Mouse (Mus musculus) brain, embryonic 18.5 days (tissue): Measurements from ENCODE around the gene B3gnt2.

Source experiments
- DNase-seq: peaks from one replicate; pipeline ENCODE4 v3.0.0-alpha.2; 2012; ENCODE audit warnings: low read depth, low spot score

B3gnt2 gene

DNA sequence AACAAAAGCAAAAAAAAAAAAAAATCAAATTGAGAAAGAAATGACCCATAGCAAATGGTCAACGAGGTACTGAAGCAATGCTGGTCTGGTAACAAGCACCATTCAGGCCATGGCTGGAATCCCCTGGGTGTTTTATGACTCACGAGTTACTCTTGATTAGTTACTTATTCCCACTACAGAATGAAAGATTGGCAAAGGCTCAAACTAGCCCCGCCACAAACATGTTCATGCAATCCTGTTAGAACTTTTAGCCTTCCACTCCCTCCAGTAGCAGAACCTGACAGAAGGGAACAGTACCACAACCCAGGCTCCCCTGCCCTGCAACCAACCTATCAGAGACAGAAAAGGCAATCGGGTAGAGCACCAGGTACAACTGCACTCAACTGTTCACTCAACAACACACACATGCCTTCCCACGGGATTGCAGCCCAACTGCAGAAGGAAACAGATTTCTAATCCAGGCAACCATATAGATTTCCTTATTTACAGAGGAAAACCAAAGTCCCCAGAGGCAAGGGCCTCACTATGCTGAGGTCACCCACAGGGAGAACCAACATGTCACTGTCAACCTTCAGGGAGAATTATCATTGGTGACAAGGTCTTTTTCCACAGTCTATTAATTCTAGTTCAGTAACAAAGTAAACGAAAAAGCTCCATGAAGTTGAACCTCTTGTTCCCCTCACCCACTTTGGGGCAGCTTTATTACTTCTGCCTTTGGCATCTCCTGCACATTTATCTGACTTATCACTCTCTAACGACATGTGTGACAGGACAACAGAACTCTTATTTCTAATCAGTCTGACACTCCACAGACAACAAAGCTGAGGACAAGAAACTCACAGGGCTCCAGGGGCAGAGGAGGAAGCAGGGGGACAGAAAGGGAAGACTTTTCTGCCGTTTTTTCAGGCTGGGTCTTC is 12.8 kb downstream of the B3gnt2 start:
- no peak for DNase-seq

GRCm38 (mm10) chr11:22846960-22847731 is 13.6 kb downstream of the B3gnt2 start:
- no peak for DNase-seq

GRCm38 (mm10) chr11:22846093-22846835 is 14.5 kb downstream of the B3gnt2 start:
- no peak for DNase-seq

GRCm38 (mm10) chr11:22844754-22845718 is 15.7 kb downstream of the B3gnt2 start:
- DNase-seq: no peak

DNA sequence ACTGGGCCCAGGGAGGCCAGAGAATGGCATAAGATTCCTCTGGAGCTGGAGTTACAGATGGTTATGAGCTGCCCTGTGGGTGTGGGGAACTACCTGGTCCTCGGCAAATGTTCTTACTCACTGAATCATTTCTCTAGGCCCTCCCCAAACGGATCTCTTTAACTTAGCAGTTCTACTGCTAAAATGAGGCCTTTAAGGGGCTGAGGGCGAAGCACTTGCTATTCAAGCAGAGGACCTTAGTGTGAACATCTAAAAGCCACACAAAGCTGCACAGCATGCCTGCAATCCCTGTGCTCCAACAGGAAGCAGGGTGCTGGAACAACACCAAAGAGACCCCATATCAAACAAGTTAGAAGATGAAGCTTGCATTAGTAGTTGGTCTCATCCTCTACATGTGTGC is 21.3 kb downstream of the B3gnt2 start:
- DNase-seq: no peak

DNA sequence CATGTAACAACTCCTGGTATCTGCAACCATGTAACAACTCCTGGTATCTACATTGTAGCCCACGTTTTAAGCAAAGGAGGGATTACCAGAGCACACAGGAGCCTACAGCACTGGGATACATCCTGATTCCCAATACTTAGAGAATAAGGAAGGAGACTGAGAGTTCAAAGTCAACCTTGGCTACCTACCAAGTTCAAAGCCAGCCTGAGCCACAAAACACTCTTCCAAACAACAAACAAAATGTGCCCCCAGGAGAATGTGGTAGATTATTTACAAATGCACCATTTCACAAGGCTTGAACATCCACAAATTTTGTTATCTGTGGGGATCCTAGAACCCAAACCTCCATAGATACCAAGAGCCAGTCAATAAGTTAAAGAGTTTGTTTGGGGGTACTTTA is 22.4 kb downstream of the B3gnt2 start:
- no peak for DNase-seq

GRCm38 (mm10) chr11:22836269-22836668 is 24.5 kb downstream of the B3gnt2 start:
- no peak for DNase-seq

GRCm38 (mm10) chr11:22832600-22832999 is 28.2 kb downstream of the B3gnt2 start:
- DNase-seq: no peak

DNA sequence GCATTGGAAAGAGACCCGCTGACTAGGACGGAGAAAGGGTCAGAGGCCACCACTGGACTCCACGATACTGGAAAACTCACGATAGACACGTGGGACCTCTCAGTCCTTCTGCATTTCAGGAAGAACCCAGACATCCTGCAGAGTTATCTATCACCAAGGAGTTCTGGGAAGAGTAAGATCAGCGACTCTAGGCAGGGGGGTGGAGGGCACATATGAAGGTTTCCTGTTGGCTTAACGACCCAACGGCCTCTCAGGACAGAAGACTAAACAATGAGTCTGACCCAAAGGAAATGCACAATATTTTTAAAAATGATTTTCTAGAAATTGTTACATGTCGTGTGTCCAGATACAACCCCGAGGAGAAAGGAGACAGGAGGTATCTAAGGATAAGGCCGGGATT is 28.8 kb downstream of the B3gnt2 start:
- no peak for DNase-seq

- no peak for DNase-seq
Observed at GRCm38 (mm10) chr11:22830684-22831083, 30.1 kb downstream of the B3gnt2 start.

- no peak for DNase-seq
Observed at GRCm38 (mm10) chr11:22830179-22830611, 30.6 kb downstream of the B3gnt2 start.

- no peak for DNase-seq
Observed at GRCm38 (mm10) chr11:22828988-22829632, 31.7 kb downstream of the B3gnt2 start.

DNA sequence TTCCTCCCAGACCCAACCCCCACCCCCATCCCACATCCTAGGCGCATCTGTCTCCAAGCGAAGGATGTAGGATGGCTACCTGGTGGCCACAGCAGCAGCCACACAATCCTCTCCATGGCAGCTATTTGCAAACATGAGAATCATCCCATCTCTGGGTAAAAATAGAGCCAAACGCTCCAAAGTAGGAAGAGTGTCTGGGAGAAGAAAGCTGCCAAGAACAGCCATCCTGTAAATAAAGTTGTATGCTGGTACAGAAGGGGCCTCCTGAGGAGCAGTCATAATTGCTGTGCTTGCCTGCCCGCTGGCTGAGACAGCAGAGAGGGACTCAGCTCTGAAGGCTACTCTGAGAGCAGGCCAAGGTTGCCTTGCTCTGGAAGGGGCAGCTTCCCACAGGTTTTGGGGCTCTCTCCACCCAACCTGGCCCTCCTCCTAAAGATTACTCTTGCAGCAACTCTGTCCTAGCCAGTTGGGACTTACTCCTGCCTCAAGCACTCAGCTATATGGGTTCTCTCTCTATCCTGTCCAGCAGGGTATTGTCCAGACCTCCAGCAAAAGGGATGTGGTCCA is 33.2 kb downstream of the B3gnt2 start:
- DNase-seq: no peak

GRCm38 (mm10) chr11:22826665-22827064 is 34.1 kb downstream of the B3gnt2 start:
- no peak for DNase-seq

GRCm38 (mm10) chr11:22826051-22826450 is 34.7 kb downstream of the B3gnt2 start:
- DNase-seq: no peak

GRCm38 (mm10) chr11:22825548-22825947 is 35.2 kb downstream of the B3gnt2 start:
- no peak for DNase-seq

GRCm38 (mm10) chr11:22824049-22824705 is 36.6 kb downstream of the B3gnt2 start:
- DNase-seq: no peak

DNA sequence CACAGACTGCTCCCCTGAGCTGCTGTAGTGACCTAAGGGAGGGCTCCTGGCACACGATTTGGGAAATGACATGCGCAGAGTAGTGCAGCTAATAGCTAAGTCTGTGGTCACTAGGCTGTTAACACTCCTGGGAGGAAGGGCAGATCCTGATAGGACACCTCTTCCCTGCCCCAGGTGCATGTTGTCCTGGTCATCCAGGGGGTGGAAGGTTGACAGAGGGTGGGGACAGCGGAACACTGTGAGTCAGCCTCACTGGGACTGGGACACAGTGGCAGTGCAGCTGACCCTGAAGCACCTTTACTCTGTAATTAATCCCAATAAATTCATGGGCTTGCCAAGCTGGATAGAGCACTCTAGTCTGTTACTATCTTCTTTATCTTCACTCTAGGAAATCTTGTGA is 39.5 kb downstream of the B3gnt2 start:
- DNase-seq: no peak

DNA sequence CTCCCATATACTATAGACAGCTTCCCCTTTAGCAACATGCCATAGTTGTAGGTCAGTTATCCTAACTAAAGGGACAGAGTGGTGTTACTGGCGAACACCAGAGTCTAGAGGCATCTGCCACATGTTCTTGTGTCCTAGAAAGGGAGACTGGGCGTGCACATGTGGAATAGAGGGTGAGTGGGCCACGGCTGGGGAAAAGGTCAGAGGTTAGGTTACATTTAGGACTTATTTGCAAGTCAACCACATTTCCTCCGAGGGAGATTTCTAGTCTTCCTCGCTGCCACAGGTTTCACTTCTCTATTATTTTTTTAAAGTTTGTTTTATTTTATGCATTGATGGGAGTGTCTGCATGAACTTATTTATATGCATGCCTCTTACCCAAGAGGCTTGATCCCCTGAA is 42.4 kb downstream of the B3gnt2 start:
- no peak for DNase-seq
